ENCODE assay signal across 8 mouse cellular contexts in the genomic region with DNA sequence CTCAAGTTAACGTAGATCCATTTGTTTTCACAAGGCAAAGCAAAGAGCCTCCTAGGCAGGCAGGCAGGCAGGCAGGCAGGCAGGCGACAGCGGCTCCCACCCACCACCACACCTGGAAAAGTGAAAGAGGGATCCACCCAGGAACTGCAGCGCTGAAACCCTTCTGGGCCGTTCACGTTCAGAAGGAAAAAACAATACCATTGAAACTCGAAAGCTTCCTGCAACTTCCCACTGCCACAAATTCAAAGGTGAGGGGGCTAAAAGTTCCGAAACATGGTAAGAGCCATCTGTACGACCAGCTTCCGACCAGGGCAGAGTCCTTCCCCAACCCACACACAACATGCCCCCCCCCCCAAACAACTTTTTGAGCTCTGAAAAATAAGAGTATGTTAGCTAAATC. TPM values are rescaled to one million over a fixed set of nuclear protein-coding genes. Genes with fewer than 3 reads are reported as not detected.
DNase-seq lines count a peak whose midpoint lies in the region; ATAC-seq lines count a peak whose summit lies in the region.

No protein-coding gene starts in this region.

- H3K9me3 ChIP-seq in liver, embryonic 11.5 days (ENCODE audit: control insufficient read depth, low read length) = no peaks in the 10 kb centered on the region

- H3K36me3 ChIP-seq in liver, embryonic 11.5 days (ENCODE audit: control insufficient read depth, insufficient read depth, low read length) = no peaks in the 10 kb centered on the region

- H3K4me1 ChIP-seq in liver, embryonic 11.5 days (replicated peaks; ENCODE audit: control insufficient read depth, insufficient read depth, low read length) = peaks cover 3% of the 10 kb centered on the region

- peak overlapping the region; percentile 85 for H3K27ac ChIP-seq in liver, embryonic 11.5 days (ENCODE audit: low read depth, low read length)

- peak overlapping the region; percentile 73 for H3K4me3 ChIP-seq in liver, embryonic 11.5 days (ENCODE audit: low read depth, low read length)

- 0% methylated on average over 10 of the region's 10 CpGs for WGBS in liver, embryonic 11.5 days

- no peaks in the 10 kb centered on the region for H3K27me3 ChIP-seq in liver, embryonic 11.5 days (replicated peaks; ENCODE audit: control insufficient read depth, insufficient read depth, low read length)

- H3K4me2 ChIP-seq in liver, embryonic 11.5 days = peak overlapping the region; percentile 62

- peak; percentile 27 for DNase-seq in right cerebral cortex, postnatal 25 days
- DNase-seq in right cerebral cortex, postnatal 4 days = no peak
- DNase-seq in embryo, embryonic 11 days = peak; percentile 42
- DNase-seq in liver, embryonic 11.5 days (ENCODE audit: low spot score) = no peak
- DNase-seq in thymus, postnatal 36 days = no peak
- DNase-seq in spleen, adult 18-20 months = no peak

- peak; percentile 36 to 42; a peak in 1 of 4 replicates for ATAC-seq in hematopoietic stem cell, adult 5-6 weeks (replicated peaks in 1 of 2; ENCODE audit: insufficient read depth in 1 of 2, low FRiP score in 2 of 2, low TSS enrichment in 1 of 2, low read depth in 1 of 2, poor library complexity in 2 of 2, severe bottlenecking in 2 of 2)
- no peak for ATAC-seq in liver, embryonic 11.5 days (replicated peaks; ENCODE audit: low FRiP score)
- 0 out of 2 replicates have a peak, but pooled peaks have one; percentile 6 for ATAC-seq in neutrophil, adult 5-6 weeks (ENCODE audit: extremely low read depth, insufficient number of reproducible peaks, low FRiP score, poor library complexity, severe bottlenecking)

- H3K9ac ChIP-seq in liver, embryonic 11.5 days (ENCODE audit: low read depth, low read length) = peak overlapping the region; percentile 91

RNA-seq across cellular contexts. Expression of a gene that starts 0.9 kb away (rescaled TPM):
- 24.5 and 32.2 TPM in 2 replicates for total RNA-seq in hematopoietic stem cell, adult 5-6 weeks (2017)
- polyA plus RNA-seq in liver, embryonic 11.5 days (2014; fragmentation: Nextera tagmentation; extraction: Ambion mirVana) = 21.9 and 27.1 TPM in 2 replicates
- total RNA-seq in neutrophil, adult 5-6 weeks (2017) = 2.1 and 4.2 TPM in 2 replicates

RNA-seq across cellular contexts. Expression of a gene that starts 9.2 kb away (rescaled TPM):
- total RNA-seq in hematopoietic stem cell, adult 5-6 weeks (2017) = 0.13 TPM in 1 of 2 replicates, not detected in the other
- 0.18 and 0.22 TPM in 2 replicates for polyA plus RNA-seq in liver, embryonic 11.5 days (2014; fragmentation: Nextera tagmentation; extraction: Ambion mirVana)
- total RNA-seq in neutrophil, adult 5-6 weeks (2017) = not detected in 2 replicates

RNA-seq across cellular contexts. Expression of a gene that starts 20.9 kb away (rescaled TPM):
- total RNA-seq in hematopoietic stem cell, adult 5-6 weeks (2017) = 81.5 and 84.4 TPM in 2 replicates
- 241 and 264 TPM in 2 replicates for polyA plus RNA-seq in liver, embryonic 11.5 days (2014; fragmentation: Nextera tagmentation; extraction: Ambion mirVana)
- total RNA-seq in neutrophil, adult 5-6 weeks (2017) = 20.6 and 24.8 TPM in 2 replicates

RNA-seq across cellular contexts. Expression of a gene that starts 28.2 kb away (rescaled TPM):
- total RNA-seq in hematopoietic stem cell, adult 5-6 weeks (2017) = not detected in 2 replicates
- polyA plus RNA-seq in liver, embryonic 11.5 days (2014; fragmentation: Nextera tagmentation; extraction: Ambion mirVana) = not detected in 2 replicates
- 0.12 TPM in 1 of 2 replicates, not detected in the other for total RNA-seq in neutrophil, adult 5-6 weeks (2017)

RNA-seq across cellular contexts. Expression of a gene that starts 28.5 kb away (rescaled TPM):
- total RNA-seq in hematopoietic stem cell, adult 5-6 weeks (2017) = 25.0 and 28.6 TPM in 2 replicates
- 43.4 and 44.9 TPM in 2 replicates for polyA plus RNA-seq in liver, embryonic 11.5 days (2014; fragmentation: Nextera tagmentation; extraction: Ambion mirVana)
- 14.5 and 16.5 TPM in 2 replicates for total RNA-seq in neutrophil, adult 5-6 weeks (2017)

Comparison
In these comparisons a context has a peak if more than half of its experiments do, and no peak if none do; other contexts are left out.
1. DNase-seq: peak in right cerebral cortex, postnatal 25 days (single experiment) and embryo, embryonic 11 days (single experiment); none in right cerebral cortex, postnatal 4 days (single experiment), liver, embryonic 11.5 days (single experiment), thymus, postnatal 36 days (0 of 2) and spleen, adult 18-20 months (0 of 2).